Mouse (Mus musculus): ENCODE data around the gene Rab3il1. TPM values are rescaled to one million over a fixed set of nuclear protein-coding genes. Genes with fewer than 3 reads are reported as not detected.

Gene Rab3il1
- polyA plus RNA-seq, 1 experiment from 2014 or later, result 53.8 TPM

DNA sequence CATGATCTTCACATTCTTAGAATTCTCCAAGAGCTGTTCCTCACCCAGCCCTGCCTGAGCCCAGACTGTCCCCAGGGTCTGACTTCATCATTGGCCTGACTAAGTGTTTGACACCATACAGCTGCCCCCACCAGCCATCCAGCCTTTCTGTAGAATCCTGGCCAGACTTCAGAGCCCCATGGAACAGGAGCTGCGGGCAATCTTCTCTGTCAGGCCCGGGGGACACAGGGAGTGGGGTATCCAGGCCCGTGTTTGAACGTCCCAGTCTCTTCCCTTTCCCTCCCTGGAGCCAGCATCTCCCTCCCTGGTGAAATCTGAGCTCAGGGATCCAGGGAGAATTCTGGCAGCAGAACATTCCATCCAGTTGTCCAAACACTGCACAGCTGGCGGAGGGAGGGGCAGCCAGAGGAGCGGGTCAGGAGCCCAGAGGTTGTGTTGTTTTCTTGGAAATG, 11.4 kb downstream of the Rab3il1 start:
- Histone ChIP-seq H3K4me1 (ENCODE audit: control insufficient read depth, insufficient read depth, low read length) (peaks cover 5% of the 10 kb centered on the region), H3K4me2 (ENCODE audit: low read depth, low read length) (no peak overlapping the region)

GRCm38 (mm10) chr19:10013348-10013747, 11.9 kb downstream of the Rab3il1 start:
- DNase-seq (ENCODE audit: low spot score), result no peak
- no peak overlapping the region for H3K9ac ChIP-seq (replicated peaks; ENCODE audit: low read length)
- H3K27me3 ChIP-seq (ENCODE audit: control insufficient read depth, insufficient read depth, low read length), result no peaks in the 10 kb centered on the region
- no peak overlapping the region for H3K4me2 ChIP-seq (ENCODE audit: low read depth, low read length)
- WGBS, result 14% methylated on average over 3 of the region's 3 CpGs
- peak; percentile 0; the same call in 1 of the 2 replicates for ATAC-seq (replicated peaks; ENCODE audit: insufficient number of reproducible peaks, low FRiP score, low TSS enrichment, low read depth)
- H3K36me3 ChIP-seq (replicated peaks; ENCODE audit: control insufficient read depth, insufficient read depth, low read depth, low read length), result no peaks in the 10 kb centered on the region
- peaks cover 5% of the 10 kb centered on the region for H3K4me1 ChIP-seq (ENCODE audit: control insufficient read depth, insufficient read depth, low read length)
- no peaks in the 10 kb centered on the region for H3K9me3 ChIP-seq (replicated peaks; ENCODE audit: control insufficient read depth, low read length)
- no peak overlapping the region for H3K4me3 ChIP-seq (ENCODE audit: low read depth, low read length)
- peak overlapping the region; percentile 81 for H3K27ac ChIP-seq (replicated peaks; ENCODE audit: low read depth, low read length)

More for the DNA sequence above, 11.4 kb downstream of the Rab3il1 start:
- 14% methylated on average over 6 of the region's 6 CpGs for WGBS
- Histone ChIP-seq H3K36me3 (replicated peaks; ENCODE audit: control insufficient read depth, insufficient read depth, low read depth, low read length) (no peaks in the 10 kb centered on the region), H3K9ac (replicated peaks; ENCODE audit: low read length) (no peak overlapping the region), H3K9me3 (replicated peaks; ENCODE audit: control insufficient read depth, low read length) (no peaks in the 10 kb centered on the region), H3K27me3 (ENCODE audit: control insufficient read depth, insufficient read depth, low read length) (no peaks in the 10 kb centered on the region), H3K27ac (replicated peaks; ENCODE audit: low read depth, low read length) (peak overlapping the region; percentile 81), H3K4me3 (ENCODE audit: low read depth, low read length) (no peak overlapping the region)
- DNase-seq (ENCODE audit: low spot score) (peak; percentile 87), ATAC-seq (replicated peaks; ENCODE audit: insufficient number of reproducible peaks, low FRiP score, low TSS enrichment, low read depth) (peak; percentile 63)

- peak overlapping the region; percentile 81 for H3K27ac ChIP-seq (replicated peaks; ENCODE audit: low read depth, low read length)
- no peaks in the 10 kb centered on the region for H3K27me3 ChIP-seq (ENCODE audit: control insufficient read depth, insufficient read depth, low read length)
- H3K4me1 ChIP-seq (ENCODE audit: control insufficient read depth, insufficient read depth, low read length), result peaks cover 5% of the 10 kb centered on the region
- no peak overlapping the region for H3K9ac ChIP-seq (replicated peaks; ENCODE audit: low read length)
- H3K36me3 ChIP-seq (replicated peaks; ENCODE audit: control insufficient read depth, insufficient read depth, low read depth, low read length), result no peaks in the 10 kb centered on the region
- no peak overlapping the region for H3K4me2 ChIP-seq (ENCODE audit: low read depth, low read length)
- peak; percentile 95 for DNase-seq (ENCODE audit: low spot score)
- peak; percentile 37 for ATAC-seq (replicated peaks; ENCODE audit: insufficient number of reproducible peaks, low FRiP score, low TSS enrichment, low read depth)
- no peak overlapping the region for H3K4me3 ChIP-seq (ENCODE audit: low read depth, low read length)
- 27% methylated on average over 5 of the region's 5 CpGs for WGBS
- no peaks in the 10 kb centered on the region for H3K9me3 ChIP-seq (replicated peaks; ENCODE audit: control insufficient read depth, low read length)
Measured at GRCm38 (mm10) chr19:10013913-10014312, 12.4 kb downstream of the Rab3il1 start.

DNA sequence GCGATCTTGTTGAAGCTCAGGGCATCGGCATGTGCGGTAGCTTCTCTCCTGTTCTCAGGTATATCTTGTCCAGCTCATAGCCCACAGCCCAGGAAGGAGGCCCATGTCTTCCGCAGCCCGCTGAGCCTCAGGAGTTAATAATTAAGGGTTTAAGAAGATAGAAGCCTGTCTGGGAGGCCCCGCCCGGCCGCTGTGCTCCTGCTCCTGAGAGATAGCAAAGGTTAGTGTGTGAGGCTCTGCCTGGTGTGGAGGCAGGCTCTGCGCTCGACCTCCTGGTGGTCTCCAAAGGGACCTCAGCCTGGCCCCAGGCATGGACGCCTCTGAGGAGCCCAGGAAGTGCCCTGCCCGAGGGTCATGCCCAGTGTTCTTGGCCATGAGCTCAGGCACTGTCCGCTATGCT, 13.4 kb downstream of the Rab3il1 start:
- no peak overlapping the region for H3K4me2 ChIP-seq (ENCODE audit: low read depth, low read length)
- DNase-seq (ENCODE audit: low spot score) (no peak), ATAC-seq (replicated peaks; ENCODE audit: insufficient number of reproducible peaks, low FRiP score, low TSS enrichment, low read depth) (no peak)
- H3K4me3 ChIP-seq (ENCODE audit: low read depth, low read length), result no peak overlapping the region
- no peaks in the 10 kb centered on the region for H3K27me3 ChIP-seq (ENCODE audit: control insufficient read depth, insufficient read depth, low read length)
- H3K9ac ChIP-seq (replicated peaks; ENCODE audit: low read length), result no peak overlapping the region
- no peak overlapping the region; the same call in 1 of the 2 replicates for H3K27ac ChIP-seq (replicated peaks; ENCODE audit: low read depth, low read length)
- WGBS, result 71% methylated on average over 13 of the region's 13 CpGs
- H3K36me3 ChIP-seq (replicated peaks; ENCODE audit: control insufficient read depth, insufficient read depth, low read depth, low read length), result no peaks in the 10 kb centered on the region
- H3K4me1 ChIP-seq (ENCODE audit: control insufficient read depth, insufficient read depth, low read length), result peaks cover 10% of the 10 kb centered on the region
- H3K9me3 ChIP-seq (replicated peaks; ENCODE audit: control insufficient read depth, low read length), result no peaks in the 10 kb centered on the region

DNA sequence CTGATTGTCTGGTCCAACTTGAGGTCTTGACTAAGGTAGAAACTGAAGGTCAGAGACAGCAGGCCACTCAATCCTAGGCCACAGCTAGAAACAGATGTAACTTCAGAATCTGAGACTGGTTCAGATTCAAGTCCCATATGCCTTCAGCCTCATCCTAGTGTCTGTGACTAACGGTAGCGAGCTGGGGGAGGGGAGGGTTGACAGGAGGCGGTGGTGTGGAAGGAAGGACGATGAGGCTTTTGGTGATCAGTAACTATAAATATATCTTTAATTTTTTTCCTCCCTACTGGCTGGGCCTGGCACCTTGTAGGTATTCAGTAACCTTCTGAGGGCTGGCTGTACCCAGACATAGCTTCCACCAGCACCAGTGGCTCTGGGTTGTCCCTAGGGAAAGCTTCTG, 14.0 kb downstream of the Rab3il1 start:
- H3K4me1 ChIP-seq (ENCODE audit: control insufficient read depth, insufficient read depth, low read length), result peaks cover 10% of the 10 kb centered on the region
- WGBS, result 68% methylated on average over 4 of the region's 4 CpGs
- H3K27me3 ChIP-seq (ENCODE audit: control insufficient read depth, insufficient read depth, low read length), result no peaks in the 10 kb centered on the region
- H3K9ac ChIP-seq (replicated peaks; ENCODE audit: low read length), result no peak overlapping the region
- peak overlapping the region; percentile 30; the same call in 1 of the 2 replicates for H3K27ac ChIP-seq (replicated peaks; ENCODE audit: low read depth, low read length)
- DNase-seq (ENCODE audit: low spot score) (no peak), ATAC-seq (replicated peaks; ENCODE audit: insufficient number of reproducible peaks, low FRiP score, low TSS enrichment, low read depth) (no peak)
- no peaks in the 10 kb centered on the region for H3K9me3 ChIP-seq (replicated peaks; ENCODE audit: control insufficient read depth, low read length)
- H3K4me3 ChIP-seq (ENCODE audit: low read depth, low read length), result no peak overlapping the region
- no peaks in the 10 kb centered on the region for H3K36me3 ChIP-seq (replicated peaks; ENCODE audit: control insufficient read depth, insufficient read depth, low read depth, low read length)
- no peak overlapping the region for H3K4me2 ChIP-seq (ENCODE audit: low read depth, low read length)

DNA sequence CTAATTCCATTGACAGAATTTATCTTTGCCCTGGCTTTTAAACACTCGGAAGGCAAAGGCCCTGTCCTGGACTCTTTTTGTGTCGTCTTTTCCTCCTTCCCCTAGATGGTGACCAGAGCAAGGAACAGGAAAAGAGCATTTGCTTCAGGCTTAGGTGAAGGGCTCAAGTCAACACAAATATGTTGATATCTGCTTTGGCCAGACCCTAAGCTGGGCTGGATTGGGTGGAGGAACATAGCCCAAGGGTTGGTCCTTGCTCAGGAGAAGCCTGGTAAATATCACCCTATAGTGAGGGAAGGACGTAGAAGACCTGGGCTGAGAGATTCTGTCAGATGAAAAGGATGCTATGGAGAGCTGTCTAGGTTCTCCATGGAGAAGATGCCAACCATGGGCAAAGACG, 14.7 kb downstream of the Rab3il1 start:
- ATAC-seq (replicated peaks; ENCODE audit: insufficient number of reproducible peaks, low FRiP score, low TSS enrichment, low read depth), result no peak
- H3K9ac ChIP-seq (replicated peaks; ENCODE audit: low read length), result no peak overlapping the region
- no peaks in the 10 kb centered on the region for H3K27me3 ChIP-seq (ENCODE audit: control insufficient read depth, insufficient read depth, low read length)
- no peak overlapping the region for H3K4me2 ChIP-seq (ENCODE audit: low read depth, low read length)
- H3K9me3 ChIP-seq (replicated peaks; ENCODE audit: control insufficient read depth, low read length), result no peaks in the 10 kb centered on the region
- DNase-seq (ENCODE audit: low spot score), result no peak
- H3K4me3 ChIP-seq (ENCODE audit: low read depth, low read length), result no peak overlapping the region
- peak overlapping the region; percentile 30; the same call in 1 of the 2 replicates for H3K27ac ChIP-seq (replicated peaks; ENCODE audit: low read depth, low read length)
- no peaks in the 10 kb centered on the region for H3K36me3 ChIP-seq (replicated peaks; ENCODE audit: control insufficient read depth, insufficient read depth, low read depth, low read length)
- peaks cover 10% of the 10 kb centered on the region for H3K4me1 ChIP-seq (ENCODE audit: control insufficient read depth, insufficient read depth, low read length)
- WGBS, result 89% methylated on average over 4 of the region's 4 CpGs

DNA sequence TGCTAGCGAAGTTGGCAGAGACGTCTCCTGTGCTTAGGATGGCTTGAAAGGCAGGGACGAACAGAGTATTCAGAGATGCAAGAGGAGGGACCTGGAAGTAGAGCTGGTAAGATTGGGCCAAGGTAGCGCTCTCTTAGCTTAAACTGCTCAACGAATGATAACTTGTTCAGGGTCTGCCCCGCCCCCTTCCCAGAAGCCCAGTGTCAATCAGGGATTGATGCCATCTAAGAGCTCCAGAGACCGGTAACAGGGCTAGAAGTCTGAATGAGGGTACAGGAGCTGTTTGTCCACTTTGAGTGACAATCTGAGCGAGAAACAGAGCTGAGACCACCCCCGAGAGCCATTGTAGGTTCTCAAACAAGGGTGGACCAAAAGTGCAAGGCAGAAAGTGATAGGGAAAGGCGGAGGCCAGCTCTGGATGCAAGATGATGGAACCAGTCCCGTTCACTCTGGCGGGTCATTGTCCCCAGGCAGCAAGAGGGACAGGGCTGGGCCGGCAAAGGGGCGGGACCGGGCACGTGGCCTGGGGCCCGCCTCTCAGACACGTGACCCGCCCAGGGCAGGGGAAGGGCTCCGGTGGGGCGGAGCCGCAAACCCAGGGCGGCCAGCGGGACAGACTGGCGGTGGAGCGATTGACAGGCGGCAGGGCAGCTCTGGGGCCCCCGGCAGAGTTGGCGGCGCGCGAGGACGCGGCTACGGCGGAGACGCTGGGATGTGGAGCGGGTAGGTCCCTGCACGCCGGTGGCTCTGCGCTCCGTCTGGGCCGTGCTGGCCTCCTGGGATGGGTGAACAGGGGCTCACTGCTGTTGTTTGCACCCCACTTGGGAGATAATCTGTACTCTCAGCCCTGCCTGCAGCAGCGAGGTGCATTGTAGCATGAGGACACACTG, 16.4 kb downstream of the Rab3il1 start:
- Histone ChIP-seq H3K9ac (replicated peaks; ENCODE audit: low read length) (peak overlapping the region; percentile 68), H3K36me3 (replicated peaks; ENCODE audit: control insufficient read depth, insufficient read depth, low read depth, low read length) (no peaks in the 10 kb centered on the region), H3K9me3 (replicated peaks; ENCODE audit: control insufficient read depth, low read length) (no peaks in the 10 kb centered on the region), H3K27me3 (ENCODE audit: control insufficient read depth, insufficient read depth, low read length) (no peaks in the 10 kb centered on the region), H3K4me3 (ENCODE audit: low read depth, low read length) (peak overlapping the region; percentile 55), H3K27ac (replicated peaks; ENCODE audit: low read depth, low read length) (peak overlapping the region; percentile 52), H3K4me1 (ENCODE audit: control insufficient read depth, insufficient read depth, low read length) (peaks cover 10% of the 10 kb centered on the region), H3K4me2 (ENCODE audit: low read depth, low read length) (peak overlapping the region; percentile 84)
- WGBS, result 4% methylated on average over 44 of the region's 44 CpGs
- ATAC-seq (replicated peaks; ENCODE audit: insufficient number of reproducible peaks, low FRiP score, low TSS enrichment, low read depth), result peak; percentile 86
- DNase-seq (ENCODE audit: low spot score), result peak; percentile 91

DNA sequence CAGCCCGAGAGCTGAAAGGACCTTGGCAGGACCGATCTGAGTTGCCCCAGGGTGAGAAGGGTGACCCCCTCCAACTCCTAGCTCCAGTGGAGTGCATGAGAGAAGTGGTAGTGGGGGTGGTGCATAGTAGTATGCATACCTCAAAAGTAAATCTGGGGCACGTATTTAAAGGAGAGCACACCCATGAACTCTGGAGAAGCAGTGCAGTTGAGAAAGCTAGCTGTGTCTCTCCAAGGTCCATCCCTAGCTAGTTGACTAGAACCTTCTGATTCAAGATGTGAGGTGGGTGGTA, 17.0 kb downstream of the Rab3il1 start:
- Histone ChIP-seq H3K9me3 (replicated peaks; ENCODE audit: control insufficient read depth, low read length) (no peaks in the 10 kb centered on the region), H3K9ac (replicated peaks; ENCODE audit: low read length) (peak overlapping the region; percentile 68), H3K4me2 (ENCODE audit: low read depth, low read length) (peak overlapping the region; percentile 84), H3K27me3 (ENCODE audit: control insufficient read depth, insufficient read depth, low read length) (no peaks in the 10 kb centered on the region), H3K4me1 (ENCODE audit: control insufficient read depth, insufficient read depth, low read length) (peaks cover 10% of the 10 kb centered on the region), H3K27ac (replicated peaks; ENCODE audit: low read depth, low read length) (peak overlapping the region; percentile 52; the same call in 1 of the 2 replicates), H3K36me3 (replicated peaks; ENCODE audit: control insufficient read depth, insufficient read depth, low read depth, low read length) (no peaks in the 10 kb centered on the region), H3K4me3 (ENCODE audit: low read depth, low read length) (peak overlapping the region; percentile 55)
- 5% methylated on average over 3 of the region's 3 CpGs for WGBS
- DNase-seq (ENCODE audit: low spot score) (no peak), ATAC-seq (replicated peaks; ENCODE audit: insufficient number of reproducible peaks, low FRiP score, low TSS enrichment, low read depth) (no peak)

Data from embryonic facial prominence, embryonic 11.5 days (tissue).